In genomic region chr11:70668335-70668770, GRCm38 (mm10) we compare ENCODE assay signal across 8 mouse cellular contexts. TPM values are rescaled to one million over a fixed set of nuclear protein-coding genes. Genes with fewer than 3 reads are reported as not detected.
DNase-seq lines count a peak whose midpoint lies in the region; ATAC-seq and TF ChIP-seq lines count a peak whose summit lies in the region.

No protein-coding gene starts in this region.

- H3K27me3 ChIP-seq in kidney, embryonic 16.5 days (ENCODE audit: insufficient read depth, low read length), result no peaks in the 10 kb centered on the region
- no peaks in the 10 kb centered on the region for H3K27me3 ChIP-seq in G1E (ENCODE audit: insufficient read depth, low read length)
- H3K27me3 ChIP-seq in hindbrain, postnatal 0 days (ENCODE audit: insufficient read depth, low read length), result no peaks in the 10 kb centered on the region
- no peaks in the 10 kb centered on the region for H3K27me3 ChIP-seq in midbrain, embryonic 11.5 days (ENCODE audit: control insufficient read depth, insufficient read depth, low read length)

- TF ChIP-seq POLR2A in embryonic fibroblast, embryonic 13.5 days (IDR thresholded peaks at IDR 0.05; ENCODE audit: low read depth, low read length), result peak; percentile 88

- H3K4me1 ChIP-seq in kidney, embryonic 16.5 days (ENCODE audit: insufficient read depth, low read length), result peaks cover 24% of the 10 kb centered on the region
- H3K4me1 ChIP-seq in G1E (ENCODE audit: insufficient read depth, low read depth, low read length), result peaks cover 48% of the 10 kb centered on the region
- H3K4me1 ChIP-seq in embryonic fibroblast, embryonic 13.5 days (ENCODE audit: control insufficient read depth, insufficient read depth, low read length), result peaks cover 9% of the 10 kb centered on the region
- H3K4me1 ChIP-seq in hindbrain, postnatal 0 days (ENCODE audit: insufficient read depth, low read length), result peaks cover 4% of the 10 kb centered on the region; the same call in 1 of the 2 replicates
- peaks cover 19% of the 10 kb centered on the region for H3K4me1 ChIP-seq in midbrain, embryonic 11.5 days (ENCODE audit: control insufficient read depth, insufficient read depth, low read length)

- under 1% methylated on average over 15 of the region's 15 CpGs for WGBS in kidney, embryonic 16.5 days
- under 1% methylated on average over 15 of the region's 15 CpGs for WGBS in hindbrain, postnatal 0 days
- WGBS in midbrain, embryonic 11.5 days, result 2% methylated on average over 15 of the region's 15 CpGs

- H3K4me3 ChIP-seq in kidney, embryonic 16.5 days (ENCODE audit: low read length), result peak overlapping the region; percentile 75
- H3K4me3 ChIP-seq in G1E (ENCODE audit: low read depth, low read length), result peak overlapping the region; percentile 77
- H3K4me3 ChIP-seq in embryonic fibroblast, embryonic 13.5 days (ENCODE audit: insufficient read depth, low read length), result peak overlapping the region; percentile 37
- H3K4me3 ChIP-seq in hindbrain, postnatal 0 days (ENCODE audit: low read length), result peak overlapping the region; percentile 58
- peak overlapping the region; percentile 58 for H3K4me3 ChIP-seq in midbrain, embryonic 11.5 days (ENCODE audit: low read depth, low read length)

- peaks cover 27% of the 10 kb centered on the region for H3K36me3 ChIP-seq in kidney, embryonic 16.5 days (ENCODE audit: insufficient read depth, low read length)
- H3K36me3 ChIP-seq in G1E (replicated peaks), result peaks cover 73% of the 10 kb centered on the region
- peaks cover 19% of the 10 kb centered on the region for H3K36me3 ChIP-seq in hindbrain, postnatal 0 days (ENCODE audit: insufficient read depth, low read length)
- peaks cover 11% of the 10 kb centered on the region for H3K36me3 ChIP-seq in midbrain, embryonic 11.5 days (ENCODE audit: control insufficient read depth, insufficient read depth, low read length)

- peak overlapping the region; percentile 99 for H3K27ac ChIP-seq in kidney, embryonic 16.5 days (ENCODE audit: low read length)
- peak overlapping the region; percentile 91 for H3K27ac ChIP-seq in embryonic fibroblast, embryonic 13.5 days (ENCODE audit: insufficient read depth, low read length)
- H3K27ac ChIP-seq in hindbrain, postnatal 0 days, result peak overlapping the region; percentile 98
- peak overlapping the region; percentile 55; the same call in 1 of the 2 replicates for H3K27ac ChIP-seq in midbrain, embryonic 11.5 days (ENCODE audit: low read depth, low read length)

- TF ChIP-seq CTCF in G1E (IDR thresholded peaks at IDR 0.05; ENCODE audit: low read depth, low read length), result no peak
- no peak for TF ChIP-seq CTCF in embryonic fibroblast, embryonic 13.5 days (IDR thresholded peaks at IDR 0.05; ENCODE audit: borderline replicate concordance, insufficient read depth, low read length)
- TF ChIP-seq CTCF in hindbrain, postnatal 0 days (IDR thresholded peaks at IDR 0.05; ENCODE audit: low read depth), result no peak

- peak overlapping the region; percentile 89 for H3K4me2 ChIP-seq in kidney, embryonic 16.5 days (replicated peaks; ENCODE audit: low read depth, low read length)
- H3K4me2 ChIP-seq in hindbrain, postnatal 0 days (ENCODE audit: low read depth, low read length), result peak overlapping the region; percentile 88
- peak overlapping the region; percentile 97 for H3K4me2 ChIP-seq in midbrain, embryonic 11.5 days

- no peak for DNase-seq in kidney, adult 8-10 months
- no peak for DNase-seq in G1E (ENCODE audit: low spot score)
- DNase-seq in hindbrain, postnatal 0 days (ENCODE audit: low spot score), result no peak
- DNase-seq in midbrain, embryonic 11.5 days (ENCODE audit: low spot score, missing footprints), result peak; percentile 97
- DNase-seq in embryo, embryonic 9.5 days (ENCODE audit: extremely low spot score), result no peak
- no peak for DNase-seq in MN1 (ENCODE audit: low spot score)

- H3K9ac ChIP-seq in kidney, embryonic 16.5 days (replicated peaks; ENCODE audit: low read length), result peak overlapping the region; percentile 72
- peak overlapping the region; percentile 56 for H3K9ac ChIP-seq in hindbrain, postnatal 0 days (replicated peaks; ENCODE audit: low read length)
- peak overlapping the region; percentile 53; the same call in 1 of the 2 replicates for H3K9ac ChIP-seq in midbrain, embryonic 11.5 days (ENCODE audit: low read length)

- peak; percentile 63; the same call in 1 of the 2 replicates for ATAC-seq in kidney, embryonic 16.5 days (ENCODE audit: low FRiP score, low TSS enrichment)
- no peak for ATAC-seq in G1E (ENCODE audit: extremely low read depth, insufficient number of reproducible peaks, low FRiP score, poor library complexity, severe bottlenecking)
- ATAC-seq in hindbrain, postnatal 0 days, result no peak
- ATAC-seq in midbrain, embryonic 11.5 days (ENCODE audit: low FRiP score), result peak; percentile 47

- H3K9me3 ChIP-seq in kidney, embryonic 16.5 days (ENCODE audit: low read length), result no peaks in the 10 kb centered on the region
- H3K9me3 ChIP-seq in G1E (replicated peaks), result no peaks in the 10 kb centered on the region
- H3K9me3 ChIP-seq in hindbrain, postnatal 0 days (ENCODE audit: low read length), result no peaks in the 10 kb centered on the region
- H3K9me3 ChIP-seq in midbrain, embryonic 11.5 days (ENCODE audit: control insufficient read depth, low read length), result no peaks in the 10 kb centered on the region

RNA-seq across cellular contexts. Expression of gene Spag7, which starts 0.9 kb away (rescaled TPM):
- polyA plus RNA-seq in kidney, embryonic 16.5 days (2015; fragmentation: Nextera tagmentation; extraction: Ambion mirVana), result 206 and 209 TPM in 2 replicates
- total RNA-seq in G1E (2014; fragmentation: Nextera tagmentation) (64.2 and 66.9 TPM in 2 replicates), G1E (2017) (64.6 and 81.5 TPM in 2 replicates)
- polyA plus RNA-seq in G1E (2012), result 152 and 196 TPM in 2 replicates
- 91.1 and 106 TPM in 2 replicates for polyA plus RNA-seq in embryonic fibroblast, embryonic 13.5 days (2011; ENCODE audit: insufficient read length, low read depth, missing spikeins)
- 31.9 and 43.1 TPM in 2 replicates for total RNA-seq in hindbrain, postnatal 0 days (2014; rRNA removed)
- 138 and 142 TPM in 2 replicates for polyA plus RNA-seq in hindbrain, postnatal 0 days (2015; fragmentation: Nextera tagmentation; extraction: Ambion mirVana)
- 138 and 139 TPM in 2 replicates for polyA plus RNA-seq in midbrain, embryonic 11.5 days (2014; fragmentation: Nextera tagmentation; extraction: Ambion mirVana)

RNA-seq across cellular contexts. Expression of gene Eno3, which starts 11.4 kb away (rescaled TPM):
- 23.1 and 28.0 TPM in 2 replicates for polyA plus RNA-seq in kidney, embryonic 16.5 days (2015; fragmentation: Nextera tagmentation; extraction: Ambion mirVana)
- total RNA-seq in G1E (2014; fragmentation: Nextera tagmentation) (19.0 and 25.3 TPM in 2 replicates), G1E (2017) (21.9 and 24.5 TPM in 2 replicates)
- polyA plus RNA-seq in G1E (2012), result 3.1 and 5.7 TPM in 2 replicates
- polyA plus RNA-seq in embryonic fibroblast, embryonic 13.5 days (2011; ENCODE audit: insufficient read length, low read depth, missing spikeins), result 15.6 and 31.0 TPM in 2 replicates
- total RNA-seq in hindbrain, postnatal 0 days (2014; rRNA removed), result 12.4 and 17.7 TPM in 2 replicates
- polyA plus RNA-seq in hindbrain, postnatal 0 days (2015; fragmentation: Nextera tagmentation; extraction: Ambion mirVana), result 5.9 and 8.3 TPM in 2 replicates
- 13.8 and 14.3 TPM in 2 replicates for polyA plus RNA-seq in midbrain, embryonic 11.5 days (2014; fragmentation: Nextera tagmentation; extraction: Ambion mirVana)

RNA-seq across cellular contexts. Expression of gene Pfn1, which starts 13.9 kb away (rescaled TPM):
- polyA plus RNA-seq in kidney, embryonic 16.5 days (2015; fragmentation: Nextera tagmentation; extraction: Ambion mirVana), result 1,671 and 1,948 TPM in 2 replicates
- total RNA-seq in G1E (2014; fragmentation: Nextera tagmentation) (804 and 991 TPM in 2 replicates), G1E (2017) (724 and 774 TPM in 2 replicates)
- polyA plus RNA-seq in G1E (2012), result 3,649 and 4,709 TPM in 2 replicates
- polyA plus RNA-seq in embryonic fibroblast, embryonic 13.5 days (2011; ENCODE audit: insufficient read length, low read depth, missing spikeins), result 1,131 and 1,278 TPM in 2 replicates
- 460 and 560 TPM in 2 replicates for total RNA-seq in hindbrain, postnatal 0 days (2014; rRNA removed)
- 606 and 634 TPM in 2 replicates for polyA plus RNA-seq in hindbrain, postnatal 0 days (2015; fragmentation: Nextera tagmentation; extraction: Ambion mirVana)
- 1,303 and 1,326 TPM in 2 replicates for polyA plus RNA-seq in midbrain, embryonic 11.5 days (2014; fragmentation: Nextera tagmentation; extraction: Ambion mirVana)

RNA-seq across cellular contexts. Expression of gene Camta2, which starts 19.6 kb away (rescaled TPM):
- 12.7 and 17.0 TPM in 2 replicates for polyA plus RNA-seq in kidney, embryonic 16.5 days (2015; fragmentation: Nextera tagmentation; extraction: Ambion mirVana)
- total RNA-seq in G1E (2014; fragmentation: Nextera tagmentation) (21.1 and 25.4 TPM in 2 replicates), G1E (2017) (3.5 and 5.3 TPM in 2 replicates)
- polyA plus RNA-seq in G1E (2012), result 14.7 and 21.2 TPM in 2 replicates
- 15.3 and 16.4 TPM in 2 replicates for polyA plus RNA-seq in embryonic fibroblast, embryonic 13.5 days (2011; ENCODE audit: insufficient read length, low read depth, missing spikeins)
- total RNA-seq in hindbrain, postnatal 0 days (2014; rRNA removed), result 23.2 and 26.7 TPM in 2 replicates
- 24.5 and 24.6 TPM in 2 replicates for polyA plus RNA-seq in hindbrain, postnatal 0 days (2015; fragmentation: Nextera tagmentation; extraction: Ambion mirVana)
- 6.6 and 6.7 TPM in 2 replicates for polyA plus RNA-seq in midbrain, embryonic 11.5 days (2014; fragmentation: Nextera tagmentation; extraction: Ambion mirVana)

RNA-seq across cellular contexts. Expression of gene Slc25a11, which starts 21.1 kb away (rescaled TPM):
- polyA plus RNA-seq in kidney, embryonic 16.5 days (2015; fragmentation: Nextera tagmentation; extraction: Ambion mirVana), result 229 and 235 TPM in 2 replicates
- total RNA-seq in G1E (2014; fragmentation: Nextera tagmentation) (42.8 and 72.7 TPM in 2 replicates), G1E (2017) (125 and 144 TPM in 2 replicates)
- 50.6 and 59.2 TPM in 2 replicates for polyA plus RNA-seq in G1E (2012)
- 75.9 and 81.1 TPM in 2 replicates for polyA plus RNA-seq in embryonic fibroblast, embryonic 13.5 days (2011; ENCODE audit: insufficient read length, low read depth, missing spikeins)
- total RNA-seq in hindbrain, postnatal 0 days (2014; rRNA removed), result 154 and 160 TPM in 2 replicates
- 168 and 171 TPM in 2 replicates for polyA plus RNA-seq in hindbrain, postnatal 0 days (2015; fragmentation: Nextera tagmentation; extraction: Ambion mirVana)
- 134 and 142 TPM in 2 replicates for polyA plus RNA-seq in midbrain, embryonic 11.5 days (2014; fragmentation: Nextera tagmentation; extraction: Ambion mirVana)

Comparison
In these comparisons a context has a peak if more than half of its experiments do, and no peak if none do; other contexts are left out.
1. ATAC-seq: peak in kidney, embryonic 16.5 days (single experiment) and midbrain, embryonic 11.5 days (single experiment); none in G1E (single experiment) and hindbrain, postnatal 0 days (single experiment).
2. Peak in every context shown above with its lines, with median percentiles within 50 percentile points of each other: H3K27ac ChIP-seq, H3K4me2 ChIP-seq, H3K4me3 ChIP-seq and H3K9ac ChIP-seq.